Mouse (Mus musculus) heart, postnatal 0 days (tissue): ENCODE results near the gene Mthfr. TPM values are rescaled to one million over a fixed set of nuclear protein-coding genes. Genes with fewer than 3 reads are reported as not detected.
"Not testable (repeated sequence)": the region's sequence is repeated elsewhere in the genome, so short reads cannot be mapped to it uniquely, and the experiment has no call there.

Experiments used
- ATAC-seq: fragments of 200-750 bp; cut with Nextera tagmentation; 2 replicates; pipeline ENCODE4 v1.8.0; 2017; ENCODE audit warnings: low read depth, moderate number of reproducible peaks, moderate library complexity; ENCODE audit not compliant: insufficient read depth
- DNase-seq: peaks from one replicate; pipeline ENCODE4 v3.0.0-alpha.2; 2016; ENCODE audit warnings: low spot score
- H3K27ac ChIP-seq: fragments of 300-500 bp; sonication (generic); 2 replicates; pipeline ENCODE4 v1.5.1; 2014; ENCODE audit warnings: low read depth, mild to moderate bottlenecking
- H3K27me3 ChIP-seq: fragments of 300-500 bp; sonication (generic); 2 replicates; pipeline ENCODE4 v1.6.1; 2014; ENCODE audit warnings: low read length, mixed read lengths; ENCODE audit not compliant: control insufficient read depth, insufficient read depth
- H3K36me3 ChIP-seq: fragments of 300-500 bp; sonication (generic); replicated peaks from 2 replicates; pipeline ENCODE4 v1.6.1; 2014; ENCODE audit warnings: low read length, mixed read lengths; ENCODE audit not compliant: control insufficient read depth, insufficient read depth
- H3K4me1 ChIP-seq: fragments of 300-500 bp; sonication (generic); 2 replicates; pipeline ENCODE4 v1.6.1; 2014; ENCODE audit warnings: antibody characterized with exemption; ENCODE audit not compliant: control insufficient read depth, insufficient read depth
- H3K4me2 ChIP-seq: fragments of 300-500 bp; sonication (generic); 2 replicates; pipeline ENCODE4 v1.6.1; 2014; ENCODE audit warnings: low read depth, mild to moderate bottlenecking, low read length, moderate library complexity
- H3K4me3 ChIP-seq: fragments of 300-500 bp; sonication (generic); 2 replicates; pipeline ENCODE4 v1.5.1; 2014; ENCODE audit warnings: low read depth, low read length
- H3K9ac ChIP-seq: fragments of 300-500 bp; sonication (generic); replicated peaks from 2 replicates; pipeline ENCODE4 v1.6.1; 2014; ENCODE audit warnings: low read depth, low read length, mixed read lengths
- H3K9me3 ChIP-seq: fragments of 300-500 bp; sonication (generic); replicated peaks from 2 replicates; pipeline ENCODE4 v1.6.1; 2016; ENCODE audit warnings: low read length; ENCODE audit not compliant: control insufficient read depth
- CTCF ChIP-seq: IDR thresholded peaks from 2 replicates; pipeline ENCODE4 v1.5.1; 2016; ENCODE audit warnings: antibody characterized with exemption, control low read depth, low read depth
- EP300 ChIP-seq: IDR thresholded peaks from 2 replicates; pipeline ENCODE4 v1.6.1; 2016; ENCODE audit warnings: antibody characterized with exemption, low read depth
- WGBS: fragments of 180-500 bp; shearing (Covaris S2); extraction: QIAGEN DNeasy Blood & Tissue Kit; methylation state at CpG from one replicate; pipeline ENCODE4 v1.1.7; 2014; 5-methylcytosine and 5-hydroxymethylcytosine counted together
- polyA plus RNA-seq: library from polyadenylated mRNA; unstranded; fragments of >200 nt; fragmentation: Nextera tagmentation; extraction: Ambion mirVana; gene quantifications from 2 replicates; pipeline ENCODE4 v1.2.1, GENCODE M21; 2015
- total RNA-seq: library from RNA; depleted of rRNA; stranded (reverse); fragments of >200 nt; gene quantifications from 2 replicates; pipeline ENCODE4 v1.2.3, GENCODE M21; 2014; ENCODE audit warnings: low replicate concordance

Gene Mthfr
- total and polyA plus RNA-seq, 2 experiments from 2014 or later = 6.3 to 37.6 TPM

GRCm38 (mm10) chr4:148040933-148041610 is 2.2 kb downstream of the Mthfr start:
- ATAC-seq (peak; percentile 10; the same call in 1 of the 2 replicates), DNase-seq (peak; percentile 55)
- 1% methylated on average over 19 of the region's 19 CpGs for WGBS
- peaks cover 26% of the 10 kb centered on the region for H3K36me3 ChIP-seq
- H3K9ac ChIP-seq = peak overlapping the region; percentile 49
- H3K4me2 ChIP-seq = peak overlapping the region; percentile 83
- H3K27ac ChIP-seq = peak overlapping the region; percentile 86
- H3K4me1 ChIP-seq = peaks cover 35% of the 10 kb centered on the region
- no peak for TF ChIP-seq CTCF
- no peak for TF ChIP-seq EP300
- no peaks in the 10 kb centered on the region for H3K9me3 ChIP-seq
- no peaks in the 10 kb centered on the region for H3K27me3 ChIP-seq
- H3K4me3 ChIP-seq = peak overlapping the region; percentile 54

GRCm38 (mm10) chr4:148041611-148042191 is 2.8 kb downstream of the Mthfr start:
- Histone ChIP-seq H3K4me3 (peak overlapping the region; percentile 54), H3K27me3 (no peaks in the 10 kb centered on the region), H3K4me1 (peaks cover 35% of the 10 kb centered on the region), H3K27ac (peak overlapping the region; percentile 86), H3K4me2 (peak overlapping the region; percentile 83), H3K9ac (peak overlapping the region; percentile 49), H3K9me3 (no peaks in the 10 kb centered on the region), H3K36me3 (peaks cover 27% of the 10 kb centered on the region)
- DNase-seq (peak; percentile 55), ATAC-seq (no peak)
- WGBS = 5% methylated on average over 16 of the region's 16 CpGs
- TF ChIP-seq EP300 (no peak), CTCF (no peak)

GRCm38 (mm10) chr4:148043327-148043726 is 4.5 kb downstream of the Mthfr start:
- H3K9me3 ChIP-seq, H3K4me2 ChIP-seq, H3K27ac ChIP-seq, H3K27me3 ChIP-seq, H3K4me3 ChIP-seq, ATAC-seq, DNase-seq, H3K9ac ChIP-seq: not testable (repeated sequence)
- Histone ChIP-seq H3K36me3 (peaks cover 39% of the 10 kb centered on the region), H3K4me1 (peaks cover 27% of the 10 kb centered on the region)
- 76% methylated on average over 7 of the region's 8 CpGs for WGBS

GRCm38 (mm10) chr4:148044113-148044512 is 5.2 kb downstream of the Mthfr start:
- no peak overlapping the region for H3K27ac ChIP-seq
- peaks cover 47% of the 10 kb centered on the region for H3K36me3 ChIP-seq
- DNase-seq (no peak), ATAC-seq (no peak)
- H3K9me3 ChIP-seq = no peaks in the 10 kb centered on the region
- H3K9ac ChIP-seq = no peak overlapping the region
- H3K4me3 ChIP-seq = no peak overlapping the region
- no peaks in the 10 kb centered on the region for H3K27me3 ChIP-seq
- no peak overlapping the region for H3K4me2 ChIP-seq
- peaks cover 27% of the 10 kb centered on the region for H3K4me1 ChIP-seq
- 92% methylated on average over 2 of the region's 2 CpGs for WGBS
- TF ChIP-seq CTCF (no peak), EP300 (no peak)

- Histone ChIP-seq H3K4me3 (no peak overlapping the region), H3K27ac (no peak overlapping the region), H3K9ac (no peak overlapping the region), H3K36me3 (peaks cover 68% of the 10 kb centered on the region), H3K27me3 (no peaks in the 10 kb centered on the region), H3K4me1 (peaks cover 7% of the 10 kb centered on the region; the same call in 1 of the 2 replicates), H3K9me3 (no peaks in the 10 kb centered on the region), H3K4me2 (no peak overlapping the region)
- ATAC-seq (no peak), DNase-seq (no peak)
- TF ChIP-seq EP300 = no peak
- no peak for TF ChIP-seq CTCF
- WGBS = 42% methylated on average over 4 of the region's 4 CpGs
These were observed 7.7 kb downstream of the Mthfr start for GRCm38 (mm10) chr4:148046450-148047031.

- not testable (repeated sequence) for H3K9ac ChIP-seq, H3K4me3 ChIP-seq, DNase-seq, H3K9me3 ChIP-seq, ATAC-seq, H3K4me2 ChIP-seq, H3K27ac ChIP-seq, H3K4me1 ChIP-seq, H3K27me3 ChIP-seq
- 90% methylated on average over 3 of the region's 3 CpGs for WGBS
- H3K36me3 ChIP-seq = peaks cover 86% of the 10 kb centered on the region
These were observed 11.6 kb downstream of the Mthfr start for GRCm38 (mm10) chr4:148050396-148050914.
